Mouse (Mus musculus) hematopoietic multipotent progenitor cell, adult 10-12 weeks (in vitro differentiated cells): ENCODE data around the gene D330045A20Rik. TPM values are rescaled to one million over a fixed set of nuclear protein-coding genes. Genes with fewer than 3 reads are reported as not detected.

Source experiments
- polyA plus RNA-seq: library from polyadenylated mRNA; stranded (reverse); fragments of >175 nt; gene quantifications from 2 replicates; pipeline ENCODE4 v1.2.3, GENCODE M21; 2012; ENCODE audit warnings: low replicate concordance

D330045A20Rik gene
- polyA plus RNA-seq = not detected in 2 replicates

GRCm38 (mm10) chrX:139480022-139480894 lies at the start of gene D330045A20Rik:
Gene D330045A20Rik, plus strand, starts transcription at chrX:139480367.

GRCm38 (mm10) chrX:139562925-139563461 lies 82.8 kb downstream of the D330045A20Rik start, which contains the start of gene Rnf128:
Gene Rnf128, plus strand, starts transcription at chrX:139563316.

Other genes with a start within 250 kb of the D330045A20Rik start
- gene Trap1a, start 146.7 kb upstream of the D330045A20Rik start, polyA plus RNA-seq = not detected in 2 replicates
- 0.29 and 1.5 TPM in 2 replicates for gene Rnf128, start 82.9 kb downstream of the D330045A20Rik start, polyA plus RNA-seq
- 0.33 and 0.75 TPM in 2 replicates for gene Tbc1d8b, start 204.6 kb downstream of the D330045A20Rik start, polyA plus RNA-seq
- gene Gm15013, start 234.1 kb downstream of the D330045A20Rik start, polyA plus RNA-seq = not detected in 2 replicates